Mouse (Mus musculus): ENCODE data around the gene Gtpbp1.
"Not testable (repeated sequence)": the region's sequence is repeated elsewhere in the genome, so short reads cannot be mapped to it uniquely, and the experiment has no call there.

Gene Gtpbp1

DNA sequence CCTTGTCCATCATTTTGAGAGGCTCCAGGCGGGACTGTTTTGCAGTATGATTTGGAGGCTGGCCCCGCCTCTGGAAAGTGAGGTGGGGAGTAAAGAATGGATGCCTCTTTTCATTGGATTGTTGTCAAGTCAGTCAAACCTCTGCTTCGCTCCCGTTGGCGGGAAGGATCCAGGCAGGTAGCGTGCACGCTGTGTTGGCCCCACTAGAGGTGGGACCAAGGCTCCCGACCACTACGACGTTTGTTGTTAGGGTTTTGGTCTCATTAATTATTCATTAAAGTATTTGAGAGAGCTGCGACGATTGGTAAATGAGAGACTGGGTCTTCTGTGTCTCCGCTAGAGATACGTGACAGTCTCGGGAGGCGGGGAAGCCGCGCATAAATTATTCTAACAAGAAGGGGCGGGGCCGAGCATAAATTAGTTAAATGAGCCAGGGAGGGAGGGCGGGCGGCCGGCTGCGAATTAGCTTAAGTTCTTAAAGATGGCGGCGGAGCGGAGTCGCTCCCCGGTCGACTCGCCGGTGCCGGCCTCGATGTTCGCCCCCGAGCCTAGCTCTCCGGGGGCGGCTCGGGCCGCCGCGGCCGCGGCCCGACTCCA, at the start of gene Gtpbp1:
Gene Gtpbp1 (plus strand): TSS at position 420 of the 597 bp plus-strand sequence.
- peak; percentile 87 to 95 for DNase-seq (ENCODE audit: low spot score in 2 of 2)

DNA sequence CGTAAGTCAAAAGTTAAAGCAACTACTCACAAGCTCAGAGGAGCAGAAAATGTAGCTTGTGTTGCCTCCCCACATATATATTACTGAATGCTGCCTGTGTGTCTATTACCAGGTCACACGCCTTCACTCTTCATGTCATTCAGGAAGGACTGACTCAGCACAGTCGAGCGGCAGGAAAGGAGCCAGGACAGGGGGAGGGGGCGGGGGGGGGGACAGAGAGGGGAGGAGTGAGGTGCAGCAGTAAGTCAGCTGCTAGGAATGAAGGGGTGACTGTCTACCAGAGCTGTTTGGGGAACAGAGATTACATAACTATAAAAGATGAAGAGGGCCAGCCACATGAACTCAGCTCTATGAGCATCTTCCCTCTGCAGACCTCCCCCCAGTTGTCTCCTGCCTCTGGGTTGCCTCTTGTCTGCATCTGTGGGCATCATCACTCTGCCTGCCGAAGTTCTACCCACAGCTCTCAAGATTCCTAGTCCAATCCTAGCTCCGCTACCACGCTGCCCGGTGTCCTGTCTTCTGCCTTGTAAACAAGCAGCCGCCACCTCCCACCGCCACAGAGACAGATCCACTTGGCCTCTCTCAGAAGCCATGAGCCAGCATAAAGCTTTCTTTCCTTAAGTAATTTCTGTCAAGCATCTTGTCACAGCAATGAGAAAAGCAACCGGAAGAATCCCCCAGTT, 49.4 kb upstream of the Gtpbp1 start:
- no peak for DNase-seq (ENCODE audit: low spot score in 2 of 2)

DNA sequence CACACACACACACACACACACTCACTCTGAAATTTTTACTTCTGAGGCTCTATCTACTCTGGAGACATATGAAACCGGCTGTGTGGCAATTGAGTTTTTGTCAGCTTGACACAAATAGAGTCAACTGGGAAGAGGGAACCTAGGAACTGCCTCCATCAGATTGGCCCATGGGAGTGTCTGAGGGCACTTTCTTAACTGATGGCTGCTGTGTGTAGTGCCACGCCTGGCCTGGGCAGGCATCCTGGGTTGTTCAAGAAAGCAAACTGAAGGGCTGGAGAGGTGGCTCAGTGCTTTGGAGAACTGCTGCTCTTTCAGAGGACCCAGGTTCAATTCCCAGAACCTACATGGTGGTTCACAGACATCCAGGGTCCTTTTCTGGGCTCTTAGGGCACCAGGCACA, 45.2 kb upstream of the Gtpbp1 start:
- no peak for DNase-seq (ENCODE audit: low spot score in 2 of 2)

DNA sequence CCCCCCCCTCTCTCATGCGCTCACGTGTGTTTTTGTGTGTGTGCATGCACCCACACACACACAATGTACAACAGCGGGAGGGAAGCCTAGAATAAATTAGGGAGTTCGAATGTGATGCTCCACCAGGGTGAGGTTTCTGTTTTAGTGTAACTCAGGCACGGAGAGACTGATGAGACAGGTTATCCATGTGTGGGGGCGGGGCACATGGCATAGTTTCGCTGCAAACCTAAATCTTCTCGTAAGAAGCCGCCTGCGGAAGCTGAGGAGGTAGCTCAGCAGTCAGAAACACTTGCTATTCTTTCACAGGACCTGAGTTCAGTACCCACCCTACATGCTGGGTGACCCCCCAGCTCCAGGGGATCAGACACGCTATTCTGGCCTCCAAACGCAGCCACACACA, 42.5 kb upstream of the Gtpbp1 start:
- DNase-seq (ENCODE audit: low spot score in 2 of 2): no peak

DNA sequence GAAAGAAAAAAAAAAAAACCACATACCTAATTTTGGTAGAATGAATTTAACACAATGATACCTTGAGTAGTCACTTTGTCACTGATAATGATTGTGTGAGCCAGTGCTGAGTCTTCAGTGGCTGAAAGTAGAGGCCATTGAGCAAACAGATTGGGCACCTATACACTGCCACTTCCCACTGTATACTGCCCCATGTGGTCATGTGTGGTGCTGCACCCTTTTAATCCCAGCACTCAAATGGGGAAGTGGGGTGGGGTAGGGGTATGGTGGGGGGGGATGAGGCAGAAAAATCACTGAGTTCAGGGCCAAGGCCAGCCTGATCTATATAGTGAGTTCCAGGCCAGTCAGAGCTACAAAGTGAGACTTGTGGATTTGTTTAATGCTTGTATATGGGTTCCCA, 40.1 kb upstream of the Gtpbp1 start:
- peak; percentile 40 to 77 for DNase-seq (ENCODE audit: low spot score in 2 of 2)

DNA sequence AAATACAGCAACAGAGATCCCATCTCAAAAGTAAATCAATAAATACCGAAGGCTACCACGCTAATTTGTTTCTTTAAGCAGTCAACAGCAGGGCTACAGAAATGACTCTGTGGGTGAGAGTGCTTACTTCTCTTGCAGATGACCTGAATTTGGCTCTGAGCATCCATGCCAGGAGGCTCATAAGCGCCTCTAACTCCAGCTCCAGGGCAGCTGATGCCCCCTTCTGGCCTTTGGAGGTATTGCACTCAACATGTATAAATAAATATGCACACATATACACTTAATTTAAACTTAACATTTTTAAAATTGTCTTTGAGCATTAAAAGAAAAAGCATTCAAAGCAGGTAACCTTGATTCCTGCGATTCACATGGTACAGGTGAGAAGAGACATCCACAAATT, 39.2 kb upstream of the Gtpbp1 start:
- DNase-seq (ENCODE audit: low spot score in 2 of 2): peak in 1 of 2 experiments; percentile 52

DNA sequence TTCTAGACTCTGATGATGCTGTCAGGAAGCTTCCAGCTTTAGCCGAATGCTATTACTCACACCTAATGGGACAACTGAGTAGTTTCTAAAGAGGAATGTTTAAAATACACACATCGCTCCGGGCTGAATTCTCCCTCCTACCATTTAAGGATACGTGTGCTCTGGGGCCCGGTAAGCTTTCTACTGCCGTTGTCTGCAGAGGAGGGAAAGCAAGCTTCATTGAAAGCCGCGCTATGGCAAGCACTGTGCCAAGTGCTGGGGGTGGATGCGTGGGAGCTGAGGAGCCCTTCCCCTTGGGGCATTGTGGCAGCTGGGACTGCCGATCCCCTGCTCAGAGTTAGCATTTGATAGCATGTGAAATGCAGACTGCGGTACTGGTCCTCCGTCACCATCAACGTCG, 34.2 kb upstream of the Gtpbp1 start:
- no peak for DNase-seq (ENCODE audit: low spot score in 2 of 2)

DNA sequence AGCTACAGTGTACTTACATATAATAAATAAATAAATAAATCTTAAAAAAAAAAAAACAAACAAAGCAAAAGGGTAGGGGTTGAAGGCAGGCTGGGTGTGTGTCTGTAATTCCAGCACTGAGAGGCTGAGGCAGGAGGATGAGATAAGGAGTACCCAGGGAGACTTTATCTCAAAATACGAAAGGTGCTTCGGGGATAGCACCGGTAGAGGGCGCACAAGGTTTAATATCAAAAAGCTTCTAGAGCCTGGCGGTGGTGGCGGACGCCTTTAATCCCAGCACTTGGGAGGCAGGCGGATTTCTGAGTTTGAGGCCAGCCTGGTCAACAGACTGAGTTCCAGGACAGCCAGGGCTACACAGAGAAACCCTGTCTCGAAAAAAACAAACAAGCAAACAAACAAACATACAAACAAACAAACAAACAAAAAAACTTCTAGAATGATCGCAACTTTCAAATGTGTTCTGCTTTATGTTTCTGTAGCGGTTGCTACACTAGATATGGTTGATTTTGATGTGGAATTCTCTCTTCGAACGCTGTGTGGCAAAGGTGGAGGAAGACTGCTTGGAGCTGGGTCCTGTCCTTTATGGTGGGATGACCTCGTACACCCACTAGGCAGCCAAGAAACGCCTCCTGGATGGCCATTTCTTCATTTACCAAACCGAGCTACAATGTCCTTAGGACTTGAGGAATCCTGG, 32.7 kb upstream of the Gtpbp1 start:
- DNase-seq (ENCODE audit: low spot score in 2 of 2): peak; percentile 92 to 94

DNA sequence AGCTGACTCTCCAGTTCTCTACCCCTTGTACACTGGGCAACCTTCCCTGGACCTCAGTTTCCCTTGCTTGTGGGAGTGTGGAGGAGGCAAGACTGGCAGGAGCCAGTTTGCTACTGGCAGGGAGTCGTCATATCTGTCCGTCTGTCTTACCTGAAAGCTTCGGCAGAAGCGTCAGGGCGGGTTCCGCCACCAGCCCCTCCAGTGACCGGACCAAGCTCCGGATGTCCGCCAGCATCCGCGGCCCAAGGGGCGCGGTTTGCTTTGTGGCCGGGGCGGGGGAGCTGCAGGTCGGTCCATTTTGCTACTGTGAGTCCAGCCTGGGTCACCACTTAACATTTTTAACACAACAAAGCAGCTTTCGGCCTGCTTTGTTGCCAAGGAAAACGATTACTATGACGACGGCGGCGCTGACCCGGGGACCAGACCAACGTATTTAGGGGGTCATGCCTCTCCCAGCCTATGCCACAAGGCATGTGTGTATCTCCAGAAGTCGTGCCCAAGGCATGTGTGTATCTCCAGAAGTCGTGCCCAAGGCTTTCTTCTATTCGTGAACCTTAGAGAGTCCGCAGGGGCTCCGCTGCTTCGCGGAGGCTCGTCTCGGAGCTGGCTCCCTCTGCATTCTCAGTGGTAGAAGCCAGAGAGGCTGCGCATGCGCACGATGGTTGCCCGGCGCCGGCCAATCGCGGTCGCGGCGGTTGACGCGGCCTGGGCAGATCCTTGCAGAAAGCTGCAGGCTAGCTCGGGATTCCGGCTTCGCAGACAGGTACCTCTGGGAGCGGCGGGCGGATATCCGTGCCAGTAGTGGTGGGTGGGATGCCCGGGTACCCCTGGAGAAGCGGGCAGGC, 31.9 kb upstream of the Gtpbp1 start, which contains the start of the genes Fam227a and Cby1:
Gene Fam227a (minus strand): TSS at position 426 of the 845 bp plus-strand sequence.
Gene Cby1 (plus strand): TSS at position 669 of the 845 bp plus-strand sequence.
- DNase-seq (ENCODE audit: low spot score in 2 of 2): peak; percentile 95 to 96

DNA sequence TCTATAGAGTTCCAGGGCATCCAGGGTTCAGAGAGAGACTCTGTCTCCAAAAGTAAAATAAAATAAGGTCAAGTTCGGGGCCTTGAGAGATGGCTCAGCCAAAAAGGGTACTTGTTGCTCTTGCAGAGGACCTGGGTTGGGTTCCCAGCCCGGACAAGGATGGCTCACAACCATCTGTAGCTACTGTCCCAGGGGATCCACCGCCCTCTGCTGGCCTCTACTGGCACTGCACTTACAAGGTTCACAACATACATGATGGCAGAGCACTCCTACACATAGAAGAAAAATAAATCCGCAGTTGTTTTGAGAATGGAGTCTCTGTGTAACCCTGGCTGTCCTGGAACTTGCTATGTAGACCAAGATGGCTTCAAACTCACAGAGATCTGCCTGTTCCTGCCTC, 28.8 kb upstream of the Gtpbp1 start:
- DNase-seq (ENCODE audit: low spot score in 2 of 2): peak; percentile 50 to 81

DNA sequence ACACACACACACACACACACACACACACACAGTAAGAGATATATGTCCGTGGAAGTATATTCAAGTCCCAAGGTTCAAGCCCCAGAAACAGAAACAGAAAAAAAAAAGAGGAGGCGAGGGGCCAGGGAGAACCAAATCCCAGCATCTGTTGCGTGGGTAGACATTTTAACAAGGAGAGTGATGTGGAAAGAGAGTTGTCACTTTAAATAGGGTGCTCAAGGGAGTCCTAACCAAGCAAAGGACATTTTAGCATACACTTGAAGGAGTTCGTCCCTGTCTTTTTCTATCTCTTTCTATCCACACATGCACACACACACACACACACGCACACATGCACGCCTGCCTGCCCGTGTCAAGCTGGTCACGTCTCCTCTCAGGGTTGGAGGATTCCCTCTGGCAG, 26.0 kb upstream of the Gtpbp1 start:
- DNase-seq (ENCODE audit: low spot score in 2 of 2): no peak

DNA sequence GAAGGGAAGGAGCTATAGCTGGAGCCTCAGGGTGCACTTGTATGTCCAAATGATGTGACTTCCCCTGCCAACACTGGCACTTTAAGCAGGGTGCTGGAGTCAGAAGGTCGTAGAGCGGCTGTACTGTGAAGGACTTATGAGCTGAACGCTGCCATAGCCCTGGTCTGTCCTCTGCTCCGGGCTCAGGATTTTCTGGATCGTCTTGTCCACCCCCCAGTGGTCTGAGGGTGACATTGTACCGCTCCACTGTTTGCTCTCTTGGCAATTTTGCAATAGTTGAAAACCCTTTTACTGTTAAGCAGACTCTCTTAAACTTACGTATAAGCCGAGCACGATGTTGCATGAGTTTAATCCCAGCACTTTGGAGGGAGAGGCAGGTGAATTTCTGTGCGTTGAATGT, 21.4 kb upstream of the Gtpbp1 start:
- no peak for DNase-seq (ENCODE audit: low spot score in 2 of 2)

DNA sequence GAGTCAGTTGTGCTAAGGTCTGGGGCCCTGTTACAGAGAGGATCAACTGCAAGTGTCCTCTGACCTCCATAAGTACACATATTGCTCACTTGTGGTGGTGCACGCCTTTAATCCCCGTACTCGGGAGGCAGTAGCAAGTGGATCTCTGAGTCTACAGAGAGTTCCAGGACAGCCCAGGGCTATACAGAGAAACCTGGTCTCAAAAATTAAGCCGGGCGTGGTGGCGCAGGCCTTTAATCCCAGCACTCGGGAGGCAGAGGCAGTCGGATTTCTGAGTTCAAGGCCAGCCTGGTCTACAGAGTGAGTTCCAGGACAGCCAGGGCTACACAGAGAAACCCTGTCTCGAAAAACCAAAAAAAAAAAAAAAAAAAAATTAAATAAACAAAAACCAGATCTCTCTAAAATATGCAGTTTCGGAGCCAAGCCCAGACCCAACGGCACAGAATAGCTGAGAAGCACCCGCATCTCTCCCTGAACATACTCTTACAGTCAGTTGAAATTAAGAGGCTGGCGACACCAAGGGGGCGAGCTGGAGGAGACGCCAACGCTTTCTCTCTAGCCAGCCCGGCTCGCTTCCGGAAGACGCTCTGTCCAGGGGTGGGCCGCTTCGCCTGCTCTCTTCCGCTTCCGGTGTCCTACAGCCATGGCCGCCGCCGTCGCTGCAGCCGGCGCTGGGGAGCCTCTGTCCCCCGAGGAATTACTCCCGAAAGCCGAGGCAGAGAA, 20.2 kb upstream of the Gtpbp1 start, which contains the start of gene Tomm22:
Gene Tomm22 (plus strand): TSS at position 613 of the 723 bp plus-strand sequence.
- peak; percentile 77 to 92 for DNase-seq (ENCODE audit: low spot score in 2 of 2)

DNA sequence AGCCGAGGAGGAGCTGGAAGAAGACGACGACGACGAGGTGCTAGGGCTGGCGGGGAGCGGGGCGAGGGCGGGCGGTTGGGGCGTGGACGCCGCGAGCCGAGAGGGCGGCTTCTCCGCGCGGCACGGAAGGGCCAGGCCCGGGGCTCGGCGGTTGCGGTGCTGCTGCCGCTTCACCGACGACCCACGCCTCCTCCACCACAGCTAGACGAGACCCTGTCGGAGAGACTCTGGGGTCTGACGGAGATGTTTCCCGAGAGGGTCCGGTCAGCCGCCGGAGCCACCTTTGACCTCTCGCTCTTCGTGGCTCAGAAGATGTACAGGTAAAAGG, 19.7 kb upstream of the Gtpbp1 start:
- peak in 1 of 2 experiments; percentile 35 for DNase-seq (ENCODE audit: low spot score in 2 of 2)

DNA sequence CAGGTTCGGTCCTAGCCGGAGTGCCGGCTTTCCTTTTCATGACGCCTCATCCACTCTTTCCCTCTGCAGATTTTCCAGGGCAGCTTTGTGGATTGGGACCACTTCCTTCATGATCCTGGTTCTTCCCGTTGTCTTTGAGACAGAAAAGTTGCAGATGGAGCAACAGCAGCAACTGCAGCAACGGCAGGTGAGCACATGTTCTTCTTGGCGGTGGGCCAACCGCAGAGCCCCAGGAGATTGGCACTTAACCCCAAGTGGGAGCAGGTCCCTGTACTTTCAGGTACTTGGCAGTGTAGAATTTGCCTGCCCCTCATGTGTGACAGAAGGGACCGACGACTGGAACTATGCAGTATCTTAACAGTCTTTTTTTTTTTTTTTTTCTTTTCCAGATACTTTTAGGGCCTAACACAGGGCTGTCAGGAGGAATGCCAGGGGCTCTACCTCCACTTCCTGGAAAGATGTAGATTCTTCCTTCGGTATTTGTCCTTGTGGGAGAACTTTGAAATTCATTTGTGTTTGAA, 18.8 kb upstream of the Gtpbp1 start:
- not testable (repeated sequence) for DNase-seq (ENCODE audit: low spot score in 2 of 2)

DNA sequence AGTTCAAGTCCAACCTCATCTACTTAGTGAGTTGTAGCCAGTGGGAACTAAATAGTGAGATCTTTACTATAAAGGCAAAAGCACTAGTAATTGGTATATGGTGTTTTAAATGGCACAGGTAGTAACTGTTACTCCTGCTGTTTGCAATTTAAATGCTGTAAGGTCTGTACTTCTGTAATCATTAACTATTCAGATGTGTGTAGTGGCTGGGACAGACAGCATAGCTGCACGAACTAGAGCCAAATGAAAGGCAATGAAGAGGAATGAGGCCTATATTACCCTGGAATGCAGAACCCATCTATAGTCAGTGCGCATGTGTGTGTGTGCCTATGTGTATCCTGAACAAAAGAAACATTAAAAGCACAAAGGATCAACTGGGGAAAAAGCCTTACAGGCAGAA, 12.7 kb upstream of the Gtpbp1 start:
- no peak for DNase-seq (ENCODE audit: low spot score in 2 of 2)

DNA sequence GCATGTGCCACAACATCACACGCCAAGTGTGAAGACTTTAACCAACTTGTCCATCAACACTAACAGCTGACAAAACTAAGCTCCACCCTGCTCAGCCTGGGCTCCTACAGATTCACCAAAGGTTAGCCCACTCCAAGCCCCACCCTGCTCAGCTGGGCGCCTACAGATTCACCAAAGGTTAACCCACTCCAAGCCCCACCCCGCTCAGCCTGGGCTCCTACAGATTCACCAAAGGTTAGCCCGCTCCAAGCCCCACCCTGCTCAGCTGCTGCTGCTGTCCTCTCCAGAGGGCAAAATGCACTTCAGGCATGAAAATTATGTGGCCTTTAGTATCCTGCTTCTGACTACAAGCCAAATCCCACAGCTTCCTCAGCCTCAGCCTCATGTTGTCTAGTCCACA, 8.7 kb upstream of the Gtpbp1 start:
- no peak for DNase-seq (ENCODE audit: low spot score in 2 of 2)

DNA sequence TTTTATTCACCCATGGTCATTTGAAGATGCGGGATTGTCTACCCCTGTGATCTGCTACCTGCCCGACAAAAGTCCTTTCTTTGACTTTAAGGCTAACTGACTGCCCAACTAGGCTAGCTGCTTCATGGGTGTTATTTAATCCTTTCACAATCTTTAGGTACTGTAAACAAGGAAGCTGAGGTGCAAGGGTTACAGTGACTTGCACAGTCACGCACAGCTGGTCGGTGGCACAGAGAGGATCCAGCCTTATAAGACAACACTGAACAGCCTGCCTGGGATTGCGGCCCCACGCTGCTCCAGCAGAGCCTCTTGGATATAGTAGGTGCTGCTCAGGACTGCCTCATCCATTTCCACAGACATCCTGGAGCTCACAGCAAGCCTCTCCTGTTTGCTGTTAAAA, 7.5 kb upstream of the Gtpbp1 start:
- DNase-seq (ENCODE audit: low spot score in 2 of 2): no peak

DNA sequence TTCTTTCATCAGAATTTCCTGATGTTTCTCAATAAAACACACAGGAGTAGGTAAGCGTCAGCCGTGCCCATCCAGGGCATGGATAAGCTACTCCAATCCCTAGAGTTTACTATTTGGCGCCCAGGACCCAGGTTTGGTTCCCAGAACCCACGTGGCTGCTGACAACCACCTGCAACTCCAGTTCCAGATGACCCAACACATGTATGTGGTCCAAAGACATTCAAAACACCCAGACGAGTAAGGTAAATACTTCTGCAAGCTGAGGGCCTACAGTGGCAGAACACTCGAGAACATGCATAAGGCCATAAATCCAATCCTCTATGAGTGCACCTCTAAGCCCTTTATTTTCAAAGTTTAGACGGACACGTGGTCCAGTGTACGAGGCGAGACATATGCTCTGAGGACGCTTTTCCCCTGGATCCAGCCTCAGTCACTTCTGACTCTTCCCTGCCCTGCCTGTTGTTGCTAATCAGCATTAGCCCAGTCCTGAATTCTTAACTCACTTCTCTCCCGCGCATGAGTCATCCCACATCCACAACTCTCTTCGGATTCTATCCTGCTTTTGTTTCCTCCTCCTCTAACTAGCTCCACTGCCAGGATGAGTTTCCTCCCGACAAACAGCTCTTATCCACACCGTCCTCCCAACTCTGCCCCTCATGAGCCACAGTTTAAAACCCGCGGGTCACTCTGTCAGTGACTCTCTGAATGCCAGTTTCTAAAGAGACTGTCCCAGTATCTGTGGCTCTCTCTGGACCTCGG, 6.8 kb upstream of the Gtpbp1 start:
- DNase-seq (ENCODE audit: low spot score in 2 of 2): no peak

DNA sequence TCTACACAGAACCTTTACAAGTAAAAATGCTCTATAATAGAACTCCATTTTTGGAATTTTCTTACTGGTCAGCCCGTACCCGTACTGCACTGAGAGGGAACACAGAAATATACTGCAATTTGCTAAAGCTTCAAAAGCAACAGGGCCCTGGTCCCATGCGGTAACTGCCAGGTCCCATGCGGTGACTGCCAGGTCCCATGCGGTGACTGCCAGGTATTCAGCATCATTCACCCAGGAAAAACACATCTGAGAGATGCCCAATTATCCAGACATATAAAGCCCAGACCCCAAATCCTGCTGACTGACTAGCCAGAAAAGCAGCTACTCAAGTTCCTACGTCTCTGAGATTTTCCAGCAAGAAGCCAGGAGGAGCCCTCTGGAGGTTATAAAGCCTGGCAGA, 6.0 kb upstream of the Gtpbp1 start:
- no peak for DNase-seq (ENCODE audit: low spot score in 2 of 2)

Measured in spleen, postnatal 10 days (tissue).